Mouse (Mus musculus) intestine, postnatal 0 days (tissue): ENCODE measurements around the gene Siglec1. TPM values are rescaled to one million over a fixed set of nuclear protein-coding genes. Genes with fewer than 3 reads are reported as not detected.

ENCODE experiments used
- ATAC-seq: fragments of 200-750 bp; cut with Nextera tagmentation; 2 replicates; pipeline ENCODE4 v1.8.0; 2017; ENCODE audit warnings: mild to moderate bottlenecking, moderate TSS enrichment, moderate library complexity
- H3K27ac ChIP-seq: fragments of 300-500 bp; sonication (generic); 2 replicates; pipeline ENCODE4 v1.5.1; 2014; ENCODE audit warnings: mild to moderate bottlenecking, low read depth, low read length, moderate library complexity
- H3K27me3 ChIP-seq: fragments of 300-500 bp; sonication (generic); replicated peaks from 2 replicates; pipeline ENCODE4 v1.6.1; 2014; ENCODE audit warnings: low read length, mixed read lengths; ENCODE audit not compliant: control insufficient read depth, insufficient read depth
- H3K36me3 ChIP-seq: fragments of 300-500 bp; sonication (generic); 2 replicates; pipeline ENCODE4 v1.6.1; 2014; ENCODE audit warnings: mild to moderate bottlenecking, moderate library complexity; ENCODE audit not compliant: control insufficient read depth, insufficient read depth
- H3K4me1 ChIP-seq: fragments of 300-500 bp; sonication (generic); replicated peaks from 2 replicates; pipeline ENCODE4 v1.6.1; 2014; ENCODE audit warnings: antibody characterized with exemption, low read length, mixed read lengths; ENCODE audit not compliant: control insufficient read depth, insufficient read depth
- H3K4me2 ChIP-seq: fragments of 300-500 bp; sonication (generic); replicated peaks from 2 replicates; pipeline ENCODE4 v1.6.1; 2014; ENCODE audit warnings: low read depth, mild to moderate bottlenecking, moderate library complexity
- H3K4me3 ChIP-seq: fragments of 300-500 bp; sonication (generic); 2 replicates; pipeline ENCODE4 v1.5.1; 2014; ENCODE audit warnings: low read depth, low read length
- H3K9ac ChIP-seq: fragments of 300-500 bp; sonication (generic); 2 replicates; pipeline ENCODE4 v1.6.1; 2014; ENCODE audit warnings: mild to moderate bottlenecking, low read depth, low read length
- H3K9me3 ChIP-seq: fragments of 300-500 bp; sonication (generic); 2 replicates; pipeline ENCODE4 v1.6.1; 2016; ENCODE audit warnings: mixed run types; ENCODE audit not compliant: control insufficient read depth
- CTCF ChIP-seq: sonication (generic); IDR thresholded peaks from 2 replicates; pipeline ENCODE4 v1.5.1; 2016; ENCODE audit warnings: low read depth, mild to moderate bottlenecking, control low read depth, antibody characterized with exemption, moderate library complexity
- WGBS: fragments of 180-500 bp; shearing (Covaris S2); extraction: QIAGEN DNeasy Blood & Tissue Kit; methylation state at CpG from one replicate; pipeline ENCODE4 v1.1.7; 2014; 5-methylcytosine and 5-hydroxymethylcytosine counted together
- polyA plus RNA-seq: library from polyadenylated mRNA; unstranded; fragments of >200 nt; fragmentation: Nextera tagmentation; extraction: Ambion mirVana; gene quantifications from 2 replicates; pipeline ENCODE4 v1.2.1, GENCODE M21; 2015

Gene Siglec1
- polyA plus RNA-seq, 1 experiment from 2014 or later, result 0.20 TPM

DNA sequence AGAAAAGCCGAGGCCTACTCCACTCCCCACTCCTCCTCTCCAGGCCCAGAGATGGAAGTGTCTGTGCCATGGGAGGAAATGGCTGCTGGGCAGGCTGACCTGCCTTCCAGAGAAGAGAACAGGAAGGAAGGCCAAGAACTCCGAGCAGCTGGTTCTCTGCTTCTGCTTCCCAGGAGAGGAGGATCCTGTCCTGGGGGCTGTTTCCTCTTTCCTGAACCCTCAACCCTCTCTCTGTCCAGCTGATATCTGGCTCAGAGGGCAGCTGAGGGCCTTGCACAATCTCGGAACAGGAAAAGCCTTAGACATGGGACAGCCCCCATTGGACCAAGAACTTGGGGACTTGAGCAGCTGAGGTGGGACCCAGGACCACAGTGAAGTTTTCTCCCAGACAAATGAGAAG, 4.3 kb upstream of the Siglec1 start:
- Histone ChIP-seq H3K4me1 (no peaks in the 10 kb centered on the region), H3K27me3 (no peaks in the 10 kb centered on the region), H3K4me3 (no peak overlapping the region), H3K9me3 (no peaks in the 10 kb centered on the region), H3K27ac (no peak overlapping the region), H3K9ac (no peak overlapping the region), H3K4me2 (no peak overlapping the region), H3K36me3 (no peaks in the 10 kb centered on the region)
- TF ChIP-seq CTCF, result no peak
- ATAC-seq, result no peak
- 75% methylated on average over 3 of the region's 3 CpGs for WGBS

DNA sequence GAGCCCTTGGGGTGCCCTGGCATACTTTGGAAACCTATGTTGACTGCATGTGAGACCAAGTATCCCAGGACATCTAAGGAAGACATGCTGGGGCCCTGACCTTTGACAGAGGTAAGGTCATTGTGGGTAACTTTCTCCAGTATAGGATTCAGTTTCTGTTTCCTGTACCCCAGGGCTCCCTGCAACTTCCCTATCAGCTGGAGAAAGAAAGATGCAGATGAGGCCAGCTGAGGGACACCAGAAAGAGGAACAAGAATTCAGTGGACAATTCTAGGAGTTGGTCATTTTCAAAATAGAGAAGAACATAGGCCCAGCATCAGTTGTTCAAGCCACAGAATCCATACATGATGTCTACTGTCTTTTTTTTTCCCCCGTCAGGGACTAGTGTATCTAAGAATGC, 3.1 kb upstream of the Siglec1 start:
- Histone ChIP-seq H3K4me1 (no peaks in the 10 kb centered on the region), H3K27me3 (no peaks in the 10 kb centered on the region), H3K36me3 (no peaks in the 10 kb centered on the region), H3K9ac (no peak overlapping the region), H3K4me2 (no peak overlapping the region), H3K4me3 (no peak overlapping the region), H3K9me3 (no peaks in the 10 kb centered on the region), H3K27ac (no peak overlapping the region)
- no peak for ATAC-seq
- 100% methylated on average over 1 of the region's 1 CpGs for WGBS
- no peak for TF ChIP-seq CTCF

DNA sequence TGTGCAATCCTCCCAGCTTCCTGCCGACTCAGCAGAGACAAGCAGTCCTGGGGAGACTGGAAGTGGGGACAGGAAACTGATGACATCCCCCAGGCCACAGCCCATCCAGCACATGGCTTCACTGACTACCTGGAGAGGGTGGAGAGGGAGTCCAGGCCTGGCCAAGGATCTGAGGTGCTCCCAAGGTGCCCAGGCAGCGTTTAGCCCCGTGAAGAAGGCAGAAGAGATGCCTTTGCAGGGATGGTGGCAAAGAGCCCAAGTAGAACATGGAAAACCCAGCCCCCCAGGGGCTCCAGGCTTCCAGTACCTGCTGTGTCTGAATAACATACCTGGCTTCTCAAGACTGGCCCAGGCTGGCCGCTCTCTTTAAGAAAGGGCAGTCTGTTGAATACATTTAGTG, 2.0 kb upstream of the Siglec1 start:
- H3K9ac ChIP-seq, result no peak overlapping the region
- no peaks in the 10 kb centered on the region for H3K27me3 ChIP-seq
- H3K4me2 ChIP-seq, result no peak overlapping the region
- H3K4me3 ChIP-seq, result no peak overlapping the region
- no peak overlapping the region for H3K27ac ChIP-seq
- no peak for TF ChIP-seq CTCF
- 74% methylated on average over 4 of the region's 4 CpGs for WGBS
- no peaks in the 10 kb centered on the region for H3K36me3 ChIP-seq
- no peaks in the 10 kb centered on the region for H3K9me3 ChIP-seq
- H3K4me1 ChIP-seq, result no peaks in the 10 kb centered on the region
- ATAC-seq, result no peak

DNA sequence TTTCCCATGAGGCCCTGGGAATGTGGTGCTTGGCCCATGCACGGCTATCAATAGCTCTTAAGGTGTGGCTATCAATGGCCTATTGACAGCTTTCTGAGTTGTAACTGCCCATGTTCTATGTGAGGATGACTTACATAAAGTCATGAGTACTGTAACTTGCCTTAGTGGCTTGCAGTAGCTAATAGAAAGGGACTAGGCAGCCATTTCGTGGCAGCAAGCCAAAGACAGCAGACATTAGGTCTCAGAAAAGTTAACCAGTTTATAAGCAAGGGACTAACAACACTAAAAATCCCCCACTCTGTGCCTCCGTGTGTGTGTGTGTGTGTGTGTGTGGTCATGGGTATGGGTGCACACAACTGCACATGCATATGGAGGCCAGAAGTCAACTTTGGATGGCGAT, 2.4 kb downstream of the Siglec1 start:
- Histone ChIP-seq H3K4me2 (no peak overlapping the region), H3K4me3 (no peak overlapping the region), H3K9ac (no peak overlapping the region), H3K4me1 (no peaks in the 10 kb centered on the region), H3K27me3 (no peaks in the 10 kb centered on the region), H3K36me3 (no peaks in the 10 kb centered on the region), H3K27ac (no peak overlapping the region), H3K9me3 (no peaks in the 10 kb centered on the region)
- TF ChIP-seq CTCF, result no peak
- ATAC-seq, result no peak
- WGBS, result 81% methylated on average over 4 of the region's 4 CpGs

DNA sequence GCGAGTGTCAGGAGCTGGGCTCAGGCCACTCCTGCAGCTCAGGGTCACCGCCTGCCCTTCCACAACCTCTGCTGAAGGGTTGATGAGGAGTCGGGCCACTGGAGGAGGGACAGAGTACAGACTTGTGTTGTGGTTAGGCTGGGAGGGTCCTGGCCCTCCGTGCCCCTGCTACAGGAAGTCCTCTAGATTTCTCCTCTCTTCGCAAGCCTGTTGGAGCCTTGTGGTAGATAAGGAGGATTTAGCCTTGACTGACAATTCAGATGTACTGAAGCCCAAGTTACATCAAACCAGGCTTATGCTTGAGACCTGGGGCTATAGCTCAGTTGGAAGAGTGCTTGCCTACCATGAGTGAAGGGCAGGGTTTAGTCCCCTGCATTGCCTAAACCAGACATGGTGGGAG, 6.1 kb downstream of the Siglec1 start:
- WGBS, result 76% methylated on average over 5 of the region's 5 CpGs

DNA sequence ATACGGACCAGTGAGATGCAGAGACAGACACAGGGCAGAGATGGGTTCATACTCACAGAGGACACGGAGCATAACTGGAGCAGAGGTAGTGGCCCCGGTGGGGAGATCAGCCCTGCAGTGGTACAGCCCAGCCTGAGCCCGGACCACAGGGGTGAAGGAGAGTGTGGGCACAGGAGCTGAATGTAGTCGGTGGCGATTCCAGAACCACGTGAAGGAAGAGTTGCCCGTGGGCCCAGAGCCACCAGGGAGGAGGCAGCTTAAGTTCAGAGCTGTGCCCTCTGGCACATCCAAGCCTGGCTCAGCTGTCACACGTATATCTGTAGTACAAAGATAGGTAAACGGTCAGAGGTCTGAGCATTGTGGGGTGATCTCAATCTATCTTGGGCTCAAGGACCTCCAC, 14.0 kb downstream of the Siglec1 start:
- Histone ChIP-seq H3K4me2 (no peak overlapping the region), H3K27ac (no peak overlapping the region), H3K4me1 (no peaks in the 10 kb centered on the region), H3K36me3 (no peaks in the 10 kb centered on the region), H3K9me3 (no peaks in the 10 kb centered on the region), H3K4me3 (no peak overlapping the region), H3K9ac (no peak overlapping the region), H3K27me3 (no peaks in the 10 kb centered on the region)
- ATAC-seq, result no peak
- no peak for TF ChIP-seq CTCF
- 90% methylated on average over 10 of the region's 10 CpGs for WGBS

More for the DNA sequence above, 6.1 kb downstream of the Siglec1 start:
- Histone ChIP-seq H3K4me2 (no peak overlapping the region), H3K9me3 (no peaks in the 10 kb centered on the region), H3K4me3 (no peak overlapping the region), H3K4me1 (no peaks in the 10 kb centered on the region), H3K9ac (no peak overlapping the region), H3K36me3 (no peaks in the 10 kb centered on the region), H3K27me3 (no peaks in the 10 kb centered on the region), H3K27ac (no peak overlapping the region)
- no peak for TF ChIP-seq CTCF
- no peak for ATAC-seq

DNA sequence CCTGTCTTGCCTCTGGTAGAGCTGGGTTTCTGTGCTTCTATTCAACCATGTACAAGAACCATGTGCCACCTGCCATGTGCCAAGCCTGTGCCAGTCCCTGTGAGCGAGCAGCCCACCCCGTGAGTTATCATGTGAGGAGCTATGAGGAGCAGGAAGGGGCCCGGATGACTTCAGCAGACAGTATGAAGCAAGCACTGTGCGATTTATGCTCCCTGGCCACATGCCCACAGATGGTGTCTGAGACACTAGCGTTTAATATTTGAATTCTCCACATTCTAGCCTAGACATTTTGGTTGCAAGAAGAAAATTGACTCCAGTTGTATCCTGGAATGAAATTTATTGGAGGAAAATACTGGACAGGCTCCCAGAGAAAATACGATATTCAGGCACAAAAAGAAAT, 19.1 kb downstream of the Siglec1 start:
- peaks cover 9% of the 10 kb centered on the region for H3K27me3 ChIP-seq

More for the DNA sequence above, 19.1 kb downstream of the Siglec1 start:
- Histone ChIP-seq H3K9ac (no peak overlapping the region), H3K4me3 (no peak overlapping the region), H3K27ac (no peak overlapping the region), H3K4me1 (no peaks in the 10 kb centered on the region), H3K4me2 (no peak overlapping the region), H3K9me3 (no peaks in the 10 kb centered on the region), H3K36me3 (no peaks in the 10 kb centered on the region)
- 63% methylated on average over 6 of the region's 6 CpGs for WGBS
- ATAC-seq, result no peak
- TF ChIP-seq CTCF, result no peak
